Mouse (Mus musculus) liver, embryonic 13.5 days (tissue): ENCODE data around the gene Smtn. TPM values are rescaled to one million over a fixed set of nuclear protein-coding genes. Genes with fewer than 3 reads are reported as not detected.

Experiments used
- ATAC-seq: fragments of 200-750 bp; cut with Nextera tagmentation; 2 replicates; pipeline ENCODE4 v1.8.0; 2017; ENCODE audit warnings: low read depth, mild to moderate bottlenecking, moderate number of reproducible peaks, moderate library complexity
- DNase-seq: peaks from one replicate; pipeline ENCODE4 v3.0.0; 2022
- H3K27ac ChIP-seq: fragments of 300-500 bp; sonication (generic); 2 replicates; pipeline ENCODE4 v1.5.1; 2015; ENCODE audit warnings: moderate library complexity, mild to moderate bottlenecking, inconsistent platforms
- H3K27me3 ChIP-seq: fragments of 300-500 bp; sonication (generic); 2 replicates; pipeline ENCODE4 v1.6.1; 2015; ENCODE audit warnings: mild to moderate bottlenecking, inconsistent platforms
- H3K36me3 ChIP-seq: fragments of 300-500 bp; sonication (generic); 2 replicates; pipeline ENCODE4 v1.6.1; 2015; ENCODE audit warnings: mild to moderate bottlenecking, inconsistent platforms
- H3K4me1 ChIP-seq: fragments of 300-500 bp; sonication (generic); replicated peaks from 2 replicates; pipeline ENCODE4 v1.6.1; 2015; ENCODE audit warnings: inconsistent platforms
- H3K4me2 ChIP-seq: fragments of 300-500 bp; sonication (generic); 2 replicates; pipeline ENCODE4 v1.6.1; 2015; ENCODE audit warnings: inconsistent platforms, mild to moderate bottlenecking, moderate library complexity
- H3K4me3 ChIP-seq: fragments of 300-500 bp; sonication (generic); replicated peaks from 2 replicates; pipeline ENCODE4 v1.5.1; 2015; ENCODE audit warnings: mild to moderate bottlenecking, inconsistent platforms
- H3K9ac ChIP-seq: fragments of 300-500 bp; sonication (generic); 2 replicates; pipeline ENCODE4 v1.6.1; 2015; ENCODE audit warnings: mild to moderate bottlenecking, inconsistent platforms
- H3K9me3 ChIP-seq: fragments of 300-500 bp; sonication (generic); replicated peaks from 2 replicates; pipeline ENCODE4 v1.6.1; 2016; ENCODE audit warnings: inconsistent platforms
- WGBS: fragments of 180-500 bp; shearing (Covaris S2); methylation state at CpG from one replicate; pipeline ENCODE4 v1.1.7; 2015; ENCODE audit not compliant: insufficient replicate concordance; 5-methylcytosine and 5-hydroxymethylcytosine counted together
- polyA plus RNA-seq: library from polyadenylated mRNA; unstranded; fragments of >200 nt; fragmentation: Nextera tagmentation; extraction: Ambion mirVana; gene quantifications from 2 replicates; pipeline ENCODE4 v1.2.1, GENCODE M21; 2015

Smtn gene
- polyA plus RNA-seq, 1 experiment from 2014 or later: 10.5 TPM

DNA sequence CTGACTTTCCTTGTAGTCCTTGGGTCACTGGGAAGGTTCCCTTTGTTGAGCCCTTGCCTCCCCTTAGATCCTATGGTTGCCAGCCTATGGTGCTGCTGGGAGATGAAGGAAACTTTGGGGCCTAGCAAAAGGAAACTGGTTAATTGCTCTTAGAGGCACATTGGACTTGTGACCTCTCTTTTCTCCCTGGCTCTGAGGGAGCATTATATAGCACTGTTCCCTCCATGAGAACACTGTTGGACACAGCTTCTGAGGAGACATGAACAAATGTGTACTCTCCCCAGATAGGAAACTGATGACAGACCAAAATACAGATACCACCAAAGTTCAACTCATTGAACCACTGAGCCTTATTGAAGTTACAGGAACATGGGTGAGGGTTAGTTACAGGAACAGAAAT, 64.9 kb downstream of the Smtn start:
- H3K9me3 ChIP-seq: no peaks in the 10 kb centered on the region
- no peaks in the 10 kb centered on the region; the same call in 1 of the 2 replicates for H3K4me1 ChIP-seq
- ATAC-seq (no peak), DNase-seq (no peak)
- H3K27me3 ChIP-seq: no peaks in the 10 kb centered on the region
- no peak overlapping the region for H3K4me3 ChIP-seq
- H3K27ac ChIP-seq: no peak overlapping the region
- H3K9ac ChIP-seq: no peak overlapping the region
- no peak overlapping the region for H3K4me2 ChIP-seq
- H3K36me3 ChIP-seq: no peaks in the 10 kb centered on the region

DNA sequence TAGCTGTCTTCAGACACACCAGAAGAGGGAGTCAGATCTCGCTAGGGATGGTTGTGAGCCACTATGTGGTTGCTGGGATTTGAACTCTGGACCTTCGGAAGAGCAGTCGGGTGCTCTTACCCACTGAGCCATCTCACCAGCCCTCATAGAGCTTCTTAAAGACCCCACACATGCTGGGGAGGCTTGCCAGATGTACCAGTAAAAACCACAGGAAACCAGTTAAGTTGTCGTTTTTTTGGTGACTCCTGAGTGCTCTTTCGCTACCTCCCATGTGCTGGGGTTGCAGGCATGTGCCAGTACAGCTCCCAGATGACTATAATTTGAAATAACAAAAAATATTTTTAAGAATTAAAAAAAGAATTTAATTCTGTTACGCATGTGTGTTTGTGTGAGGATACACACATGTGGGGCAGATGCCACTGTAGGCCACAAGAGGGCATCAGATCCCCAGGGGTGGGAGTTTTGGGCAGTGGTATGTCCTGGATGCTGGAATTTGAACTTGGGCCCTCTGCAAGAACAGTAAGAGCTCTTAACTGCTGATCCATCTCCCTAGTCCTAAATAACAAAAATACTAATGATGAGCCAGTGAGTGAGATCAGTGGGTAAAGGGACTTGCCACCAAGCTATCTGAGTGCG, 65.8 kb downstream of the Smtn start:
- Histone ChIP-seq H3K9me3 (no peaks in the 10 kb centered on the region), H3K36me3 (no peaks in the 10 kb centered on the region), H3K4me2 (no peak overlapping the region), H3K4me1 (no peaks in the 10 kb centered on the region; the same call in 1 of the 2 replicates), H3K9ac (no peak overlapping the region), H3K4me3 (no peak overlapping the region), H3K27me3 (no peaks in the 10 kb centered on the region), H3K27ac (no peak overlapping the region)
- no peak for DNase-seq
- 54% methylated on average over 7 of the region's 7 CpGs for WGBS
- no peak for ATAC-seq

DNA sequence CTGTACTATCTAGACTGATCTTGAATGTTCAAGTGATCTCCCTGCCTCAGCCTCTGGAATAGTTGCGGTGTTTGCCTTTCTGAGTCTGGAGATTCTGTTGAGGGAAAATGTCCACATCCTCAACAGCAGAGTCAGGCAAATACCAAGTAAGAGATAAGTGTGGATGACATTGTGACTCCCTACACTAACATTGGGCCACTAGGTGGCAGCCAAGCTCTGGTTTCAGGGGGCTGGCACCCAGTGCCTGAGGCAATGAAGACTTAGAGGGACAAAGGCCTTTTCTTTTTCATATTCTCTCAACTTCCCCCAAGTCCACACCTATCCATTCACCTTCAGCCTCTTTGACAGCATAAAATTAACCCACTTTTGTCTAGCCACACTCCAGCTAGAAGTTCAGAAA, 67.9 kb downstream of the Smtn start:
- Histone ChIP-seq H3K27me3 (no peaks in the 10 kb centered on the region), H3K4me3 (no peak overlapping the region), H3K4me1 (no peaks in the 10 kb centered on the region; the same call in 1 of the 2 replicates), H3K4me2 (no peak overlapping the region), H3K9me3 (no peaks in the 10 kb centered on the region), H3K27ac (no peak overlapping the region), H3K9ac (no peak overlapping the region), H3K36me3 (no peaks in the 10 kb centered on the region)
- peak; percentile 61 for ATAC-seq
- peak; percentile 50 for DNase-seq
- WGBS: 16% methylated on average over 1 of the region's 1 CpGs

DNA sequence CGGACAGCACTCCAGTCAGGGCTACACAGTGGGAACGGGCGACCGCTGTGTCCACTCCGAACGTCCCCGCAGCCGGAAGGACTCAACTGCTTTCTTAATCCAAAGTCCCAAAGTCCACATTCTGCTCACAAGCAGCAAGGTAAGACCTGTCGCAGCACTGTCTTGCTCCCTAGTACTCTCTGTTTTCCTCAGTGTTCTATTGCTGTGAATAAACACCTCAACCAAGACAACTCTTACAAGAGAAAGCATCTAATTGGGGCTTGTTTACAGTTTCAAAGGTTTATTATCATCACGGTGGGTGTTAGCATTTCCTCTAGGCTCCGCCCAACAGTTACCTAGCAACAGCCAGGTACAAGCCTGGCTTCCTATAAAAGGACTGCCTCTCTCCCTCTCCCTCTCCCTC, 69.0 kb downstream of the Smtn start:
- H3K27me3 ChIP-seq: no peaks in the 10 kb centered on the region
- ATAC-seq (0 out of 2 replicates have a peak, but pooled peaks have one; percentile 24), DNase-seq (no peak)
- no peaks in the 10 kb centered on the region for H3K36me3 ChIP-seq
- no peaks in the 10 kb centered on the region for H3K9me3 ChIP-seq
- 31% methylated on average over 11 of the region's 11 CpGs for WGBS
- H3K27ac ChIP-seq: no peak overlapping the region
- H3K9ac ChIP-seq: no peak overlapping the region
- no peak overlapping the region for H3K4me3 ChIP-seq
- H3K4me2 ChIP-seq: no peak overlapping the region
- no peaks in the 10 kb centered on the region; the same call in 1 of the 2 replicates for H3K4me1 ChIP-seq

Other genes starting within 250 kb of the Smtn start
- gene Pik3ip1, start 210.2 kb downstream of the Smtn start, polyA plus RNA-seq: 1.1 and 1.5 TPM in 2 replicates
- 8.7 TPM in 2 replicates for gene Limk2, start 131.4 kb downstream of the Smtn start, polyA plus RNA-seq
- 7.3 and 9.1 TPM in 2 replicates for gene Rnf185, start 88.2 kb downstream of the Smtn start, polyA plus RNA-seq
- gene Pla2g3, start 52.3 kb downstream of the Smtn start, polyA plus RNA-seq: 0.05 TPM in 2 replicates
- gene Inpp5j, start 35.8 kb downstream of the Smtn start, polyA plus RNA-seq: 0.15 and 0.18 TPM in 2 replicates
- 12.2 and 12.5 TPM in 2 replicates for gene Selenom, start 25.9 kb downstream of the Smtn start, polyA plus RNA-seq
- 6.9 and 8.6 TPM in 2 replicates for gene Morc2a, start 108.6 kb upstream of the Smtn start, polyA plus RNA-seq